Mouse (Mus musculus) cerebellum, adult 9-11 months (tissue): ENCODE measurements around the gene Hs2st1.
A peak's percentile ranks its signal among the peaks of the same experiment; 100 is the strongest.

ENCODE experiments used
- DNase-seq: peaks from one replicate; pipeline ENCODE4 v3.0.0; 2022

Hs2st1 gene

DNA sequence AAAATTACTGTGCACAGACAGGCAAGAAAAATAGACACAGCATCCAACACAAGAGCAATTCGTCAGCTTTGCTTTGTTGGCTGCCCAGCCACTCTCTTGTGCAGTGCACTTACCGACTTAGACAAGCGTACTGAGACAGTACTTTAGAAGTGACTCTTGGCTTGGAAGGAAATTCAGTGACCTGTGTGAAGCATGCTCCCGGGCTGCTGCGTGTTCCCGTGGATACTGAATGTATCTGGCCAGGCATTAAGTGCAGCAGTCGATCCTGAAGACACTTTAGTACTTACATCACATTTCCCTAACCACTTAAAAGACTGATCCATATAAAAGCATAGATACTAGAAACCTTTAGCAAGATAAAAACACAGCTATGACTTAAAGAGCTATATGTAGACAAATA, 68.1 kb downstream of the Hs2st1 start:
- no peak for DNase-seq

GRCm38 (mm10) chr3:144496762-144497161, 73.2 kb downstream of the Hs2st1 start:
- no peak for DNase-seq

- no peak for DNase-seq
Observed at GRCm38 (mm10) chr3:144494838-144495237, 75.1 kb downstream of the Hs2st1 start.

GRCm38 (mm10) chr3:144488787-144489186, 81.2 kb downstream of the Hs2st1 start:
- no peak for DNase-seq

- no peak for DNase-seq
Observed at GRCm38 (mm10) chr3:144480595-144480994, 89.4 kb downstream of the Hs2st1 start.

DNA sequence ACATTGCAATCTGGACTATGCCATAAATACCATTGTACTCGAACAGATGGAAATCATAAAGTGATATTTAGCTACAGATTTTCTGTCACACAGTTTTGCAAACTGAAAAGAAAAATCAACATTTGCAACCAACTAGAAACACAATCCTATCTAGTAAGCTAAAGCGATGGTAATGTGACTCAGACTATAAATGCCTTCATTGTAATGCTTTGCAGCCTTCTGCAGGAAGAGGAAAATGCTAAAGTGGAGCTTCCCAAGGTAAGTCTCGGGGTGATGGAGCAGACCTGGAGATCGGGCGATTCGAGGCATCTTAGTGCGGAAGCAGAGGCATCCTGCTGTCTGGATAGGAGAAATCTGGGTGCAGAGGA, 91.6 kb downstream of the Hs2st1 start:
- DNase-seq: no peak

DNA sequence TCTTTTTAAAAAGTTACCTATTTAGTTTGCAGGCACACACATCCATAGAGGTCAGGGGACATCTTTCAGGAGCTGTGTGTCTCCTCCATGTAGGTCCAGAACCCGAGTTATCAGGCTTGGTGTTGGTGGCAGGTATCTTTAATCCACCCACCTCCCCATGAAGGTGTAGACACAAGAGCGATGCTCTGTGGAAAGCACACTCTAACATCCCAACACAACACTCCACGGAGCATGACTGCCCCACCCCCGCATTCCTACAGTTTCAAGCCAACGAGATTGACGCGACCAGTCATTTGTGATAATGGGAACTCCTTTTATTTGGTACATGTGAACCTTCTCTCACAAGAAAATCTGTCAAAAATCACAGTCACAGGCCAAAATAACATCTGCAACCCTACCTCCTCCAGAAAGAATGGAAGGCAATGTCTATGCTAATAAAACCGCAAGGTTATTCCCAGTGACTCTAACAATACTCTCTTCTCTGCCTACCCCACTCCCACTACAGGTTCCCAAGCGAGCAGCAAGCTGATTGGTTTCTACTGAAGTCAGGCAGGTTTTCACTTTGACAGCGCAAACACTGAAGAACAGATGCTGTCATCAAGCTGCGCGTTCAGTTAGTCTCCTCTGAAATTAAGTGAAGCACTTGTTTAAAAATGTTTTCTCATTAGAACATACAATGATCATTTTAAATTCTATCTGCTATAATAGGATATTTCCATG, 92.1 kb downstream of the Hs2st1 start:
- DNase-seq: no peak

GRCm38 (mm10) chr3:144475891-144476290, 94.1 kb downstream of the Hs2st1 start:
- no peak for DNase-seq

- DNase-seq: no peak
Observed at GRCm38 (mm10) chr3:144474726-144475125, 95.3 kb downstream of the Hs2st1 start.

- DNase-seq: no peak
Observed at GRCm38 (mm10) chr3:144471954-144472353, 98.0 kb downstream of the Hs2st1 start.

DNA sequence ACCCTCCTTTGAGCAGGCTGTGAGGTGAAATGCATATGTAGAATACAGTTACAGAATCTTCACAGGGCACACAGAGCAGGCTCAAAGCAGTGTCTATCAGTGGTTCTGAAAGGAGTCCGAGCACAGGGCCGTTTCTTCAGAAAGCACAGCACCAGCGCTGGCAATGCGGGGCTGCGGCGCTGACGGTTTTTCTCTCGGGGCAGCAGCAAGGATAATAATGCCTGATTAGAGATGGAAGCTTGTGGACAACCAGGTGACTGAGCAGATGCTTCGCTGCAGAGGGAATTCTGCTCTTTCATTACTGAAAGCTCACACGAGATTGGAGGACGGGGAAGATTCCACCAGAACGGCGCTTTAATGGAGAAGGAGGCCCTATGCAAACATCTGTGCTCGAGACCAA, 99.1 kb downstream of the Hs2st1 start:
- DNase-seq: no peak

- no peak for DNase-seq
Observed at GRCm38 (mm10) chr3:144467521-144467920, 102.5 kb downstream of the Hs2st1 start.

GRCm38 (mm10) chr3:144466108-144466678, 103.8 kb downstream of the Hs2st1 start:
- DNase-seq: no peak

DNA sequence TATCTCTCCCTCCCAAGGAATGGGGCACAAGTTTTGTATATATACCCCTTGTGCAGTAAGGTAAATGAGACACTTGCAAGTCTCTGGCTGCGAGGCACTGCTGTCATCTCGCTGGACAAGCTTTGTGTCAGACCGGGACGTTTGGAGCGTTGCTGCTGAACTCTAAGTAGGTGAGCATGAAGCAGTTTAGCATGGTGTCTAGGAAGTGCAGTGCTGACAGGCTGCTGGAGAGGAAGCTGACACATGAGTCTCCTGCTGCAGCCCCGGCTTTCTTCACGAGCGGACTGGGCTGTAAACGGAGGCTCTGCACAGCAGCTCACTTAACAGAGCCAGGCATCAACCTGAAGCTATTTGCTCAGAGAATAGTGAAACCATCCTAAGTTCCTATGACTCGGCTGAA, 107.3 kb downstream of the Hs2st1 start:
- no peak for DNase-seq

- DNase-seq: no peak
Observed at GRCm38 (mm10) chr3:144460183-144460788, 109.7 kb downstream of the Hs2st1 start.

DNA sequence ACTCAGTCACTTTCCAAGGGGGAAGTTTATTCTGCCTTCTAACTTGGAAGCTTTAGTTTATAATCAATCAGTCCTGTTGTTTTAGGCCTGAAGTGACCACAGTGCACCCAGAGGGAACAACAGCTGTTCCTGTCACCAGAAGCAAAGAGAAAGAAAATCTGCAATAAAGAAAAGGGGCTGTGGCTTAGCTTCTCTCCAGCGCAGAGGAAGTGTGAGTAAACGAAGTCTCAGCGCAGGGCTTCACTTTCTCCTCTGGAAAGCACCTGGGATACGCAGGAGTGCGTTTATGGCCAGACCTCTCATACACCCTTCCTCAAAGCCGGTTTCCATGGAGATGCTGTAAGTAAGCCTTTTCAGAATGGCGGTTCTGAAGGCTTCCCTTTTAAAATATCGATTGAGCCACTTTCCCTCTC, 110.7 kb downstream of the Hs2st1 start:
- no peak for DNase-seq

- peak; percentile 49 for DNase-seq
Observed at GRCm38 (mm10) chr3:144453701-144454430, 116.1 kb downstream of the Hs2st1 start.

DNA sequence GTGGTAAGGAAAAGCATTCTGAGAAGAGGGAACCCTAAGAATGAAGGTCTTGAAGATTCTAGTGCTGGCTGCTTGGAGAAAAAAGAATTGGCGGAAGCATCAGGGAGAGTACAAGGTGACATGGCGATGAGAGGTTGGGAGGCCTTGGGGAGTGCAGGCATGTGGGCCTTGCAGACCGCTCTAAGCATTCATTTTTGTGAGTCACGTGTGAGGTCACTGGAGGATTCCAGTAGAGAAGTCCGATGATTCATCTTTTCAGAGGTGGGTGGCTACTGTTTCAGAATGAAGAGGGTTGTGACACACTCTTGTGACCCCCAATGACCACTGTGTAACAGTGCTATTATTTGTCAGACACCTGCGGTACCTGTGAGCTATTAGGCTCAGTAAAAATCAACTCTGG, 121.0 kb downstream of the Hs2st1 start:
- no peak for DNase-seq

DNA sequence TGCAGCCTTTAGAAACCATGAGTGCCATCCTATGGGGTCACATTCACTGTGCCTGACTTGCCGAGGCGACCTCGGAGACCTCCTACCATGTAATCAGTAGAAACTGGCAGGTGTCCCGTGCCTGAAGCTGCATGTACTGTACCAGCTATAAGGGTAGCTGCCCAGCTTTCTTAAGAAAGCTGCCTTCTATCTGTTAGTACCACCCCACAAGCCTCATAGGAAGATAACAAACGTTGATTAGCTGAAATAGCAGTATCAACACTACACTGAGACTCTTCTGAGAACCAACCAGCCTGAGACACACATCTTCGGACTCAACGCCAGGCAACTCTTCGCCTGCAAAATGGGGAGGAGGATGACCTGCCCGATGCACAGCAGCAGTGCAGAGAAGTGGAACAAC, 122.1 kb downstream of the Hs2st1 start:
- DNase-seq: no peak

DNA sequence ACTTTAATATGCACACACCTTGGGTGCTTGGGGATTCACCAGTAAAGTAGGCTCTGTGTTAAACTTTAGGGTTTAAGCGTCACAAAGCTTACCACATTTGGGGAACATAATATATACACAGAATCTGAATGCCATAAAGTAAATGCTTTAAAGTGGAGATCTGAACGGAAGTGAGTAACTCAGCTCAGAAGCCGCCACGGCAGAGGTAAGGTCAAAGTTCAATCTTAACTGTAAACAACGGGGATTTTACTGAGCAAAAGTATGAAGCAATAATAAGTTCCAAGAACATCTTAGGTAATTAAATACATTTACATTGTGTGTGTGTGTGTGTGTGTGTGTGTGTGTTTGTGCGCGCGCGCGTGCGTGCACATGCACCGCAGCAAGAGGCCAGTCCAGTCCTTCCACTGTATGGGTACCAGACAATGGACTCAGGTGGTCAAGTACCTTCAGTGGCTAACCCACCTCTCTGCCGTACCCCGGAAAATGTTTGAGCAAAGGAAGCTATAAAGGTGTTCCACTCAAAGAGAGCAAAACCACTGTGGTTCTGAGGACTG, 123.8 kb downstream of the Hs2st1 start:
- no peak for DNase-seq

DNA sequence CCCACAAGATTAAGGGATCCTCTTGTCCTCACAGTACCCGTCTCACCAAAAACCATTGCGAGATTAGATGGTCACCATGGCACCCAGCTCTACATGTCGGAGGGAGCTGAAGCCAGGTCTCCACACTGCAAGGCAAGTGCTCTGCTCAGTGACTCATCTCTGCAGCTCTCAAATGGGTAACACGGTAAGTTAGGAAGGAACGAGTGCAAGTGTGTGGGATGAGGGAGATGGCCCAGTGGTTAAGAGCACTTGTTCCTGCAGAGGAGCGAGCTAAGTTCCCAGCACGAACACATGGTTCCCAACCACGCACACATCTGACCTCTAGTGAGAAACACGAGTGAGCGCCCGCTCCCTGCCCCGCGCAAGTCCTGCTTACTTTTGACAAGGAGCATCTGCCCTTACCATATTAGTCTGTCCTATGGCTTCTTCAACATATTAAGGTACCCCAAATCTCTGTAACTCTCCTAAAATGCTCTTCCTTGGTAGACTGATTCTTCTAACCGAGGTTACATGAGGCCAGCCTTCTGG, 132.0 kb downstream of the Hs2st1 start:
- no peak for DNase-seq

GRCm38 (mm10) chr3:144436076-144436475, 133.9 kb downstream of the Hs2st1 start:
- DNase-seq: no peak

DNA sequence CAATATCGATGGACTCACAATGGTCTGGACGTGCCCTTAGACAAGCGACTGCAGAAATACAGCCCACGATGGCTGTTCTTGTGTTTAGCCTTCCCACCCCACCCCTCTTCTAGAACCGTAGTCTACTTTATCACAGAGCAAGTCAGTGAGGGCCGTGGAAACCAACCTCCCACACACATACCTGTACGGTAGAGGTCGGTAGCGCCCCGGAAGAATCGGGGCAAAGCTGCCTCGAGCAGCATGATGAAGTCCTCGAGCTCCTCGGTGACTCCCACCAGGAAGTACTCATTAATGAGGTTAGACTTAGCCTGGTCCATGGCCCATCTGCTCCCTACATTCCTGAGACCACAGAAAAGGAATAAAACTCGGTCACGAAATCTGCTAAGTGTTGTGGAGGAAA, 134.7 kb downstream of the Hs2st1 start:
- DNase-seq: no peak
